Mouse (Mus musculus): ENCODE data around the gene Polm. TPM values are rescaled to one million over a fixed set of nuclear protein-coding genes. Genes with fewer than 3 reads are reported as not detected.

The Polm gene
- polyA plus RNA-seq, 1 experiment from 2014 or later, result 9.0 TPM

DNA sequence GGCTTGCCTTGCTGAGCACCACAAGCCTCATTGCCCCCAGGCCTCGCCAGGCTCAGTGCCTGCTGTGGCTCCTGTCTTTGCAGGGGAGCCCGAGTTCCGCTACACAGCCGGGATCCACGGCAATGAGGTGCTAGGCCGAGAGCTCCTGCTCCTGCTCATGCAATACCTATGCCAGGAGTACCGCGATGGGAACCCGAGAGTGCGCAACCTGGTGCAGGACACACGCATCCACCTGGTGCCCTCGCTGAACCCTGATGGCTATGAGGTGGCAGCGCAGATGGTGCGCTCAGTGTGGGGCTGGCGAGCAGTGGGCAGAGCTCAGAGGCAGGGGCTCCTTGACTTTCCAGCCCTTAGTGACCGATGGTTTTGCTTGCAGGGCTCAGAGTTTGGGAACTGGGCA lies 31.5 kb upstream of the Polm start:
- H3K9ac ChIP-seq (replicated peaks), result no peak overlapping the region
- no peaks in the 10 kb centered on the region for H3K27me3 ChIP-seq
- no peak overlapping the region for H3K27ac ChIP-seq
- H3K4me2 ChIP-seq, result no peak overlapping the region
- no peaks in the 10 kb centered on the region for H3K9me3 ChIP-seq
- WGBS, result 94% methylated on average over 16 of the region's 16 CpGs
- no peak for ATAC-seq (ENCODE audit: insufficient number of reproducible peaks, insufficient read depth, low FRiP score, low TSS enrichment, low read depth)
- no peaks in the 10 kb centered on the region; the same call in 1 of the 2 replicates for H3K4me1 ChIP-seq (replicated peaks)
- no peak overlapping the region for H3K4me3 ChIP-seq (replicated peaks)
- peaks cover 75% of the 10 kb centered on the region for H3K36me3 ChIP-seq

DNA sequence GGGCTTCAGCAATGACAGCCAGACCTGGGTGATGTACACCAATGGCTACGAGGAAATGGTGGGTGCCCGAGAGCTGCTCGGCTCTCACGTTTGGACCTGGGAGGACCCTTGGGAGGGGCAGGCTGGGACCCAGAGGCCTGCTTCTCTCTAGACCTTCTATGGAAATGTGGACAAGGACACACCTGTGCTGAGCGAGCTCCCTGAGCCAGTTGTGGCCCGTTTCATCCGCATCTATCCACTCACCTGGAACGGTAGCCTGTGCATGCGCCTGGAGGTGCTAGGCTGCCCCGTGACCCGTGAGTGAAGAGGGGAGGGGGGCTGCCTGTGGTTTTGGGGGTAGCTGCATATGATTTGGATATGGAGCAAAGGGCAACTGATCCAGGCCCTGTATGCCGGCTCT lies 30.5 kb upstream of the Polm start:
- 96% methylated on average over 12 of the region's 12 CpGs for WGBS
- ATAC-seq (ENCODE audit: insufficient number of reproducible peaks, insufficient read depth, low FRiP score, low TSS enrichment, low read depth), result no peak
- peaks cover 65% of the 10 kb centered on the region for H3K36me3 ChIP-seq

DNA sequence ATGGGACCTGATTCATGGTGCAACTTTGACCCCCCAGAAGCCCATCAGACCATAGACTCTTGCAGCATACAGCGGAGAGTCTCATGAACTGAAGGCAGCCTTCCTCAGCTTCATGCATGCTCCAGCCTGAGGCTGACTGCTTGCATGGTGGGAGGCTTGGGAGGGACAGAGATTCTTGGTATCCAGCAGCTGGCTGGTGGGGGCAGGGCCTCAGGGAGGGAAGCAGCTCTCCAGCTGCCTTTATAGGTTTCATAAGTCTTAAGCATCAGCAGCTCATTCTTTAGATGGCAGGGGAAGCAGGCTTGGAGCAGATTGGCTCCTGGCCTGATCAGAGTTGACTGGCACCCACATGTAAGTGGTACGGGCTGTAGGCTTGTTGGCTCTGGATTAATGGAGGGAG lies 29.4 kb upstream of the Polm start:
- H3K9ac ChIP-seq (replicated peaks), result no peak overlapping the region

More for the DNA sequence above, 30.5 kb upstream of the Polm start:
- no peaks in the 10 kb centered on the region; the same call in 1 of the 2 replicates for H3K4me1 ChIP-seq (replicated peaks)
- no peaks in the 10 kb centered on the region for H3K9me3 ChIP-seq
- no peak overlapping the region for H3K27ac ChIP-seq
- H3K4me2 ChIP-seq, result no peak overlapping the region
- peaks cover 7% of the 10 kb centered on the region for H3K27me3 ChIP-seq
- no peak overlapping the region for H3K9ac ChIP-seq (replicated peaks)
- no peak overlapping the region for H3K4me3 ChIP-seq (replicated peaks)

DNA sequence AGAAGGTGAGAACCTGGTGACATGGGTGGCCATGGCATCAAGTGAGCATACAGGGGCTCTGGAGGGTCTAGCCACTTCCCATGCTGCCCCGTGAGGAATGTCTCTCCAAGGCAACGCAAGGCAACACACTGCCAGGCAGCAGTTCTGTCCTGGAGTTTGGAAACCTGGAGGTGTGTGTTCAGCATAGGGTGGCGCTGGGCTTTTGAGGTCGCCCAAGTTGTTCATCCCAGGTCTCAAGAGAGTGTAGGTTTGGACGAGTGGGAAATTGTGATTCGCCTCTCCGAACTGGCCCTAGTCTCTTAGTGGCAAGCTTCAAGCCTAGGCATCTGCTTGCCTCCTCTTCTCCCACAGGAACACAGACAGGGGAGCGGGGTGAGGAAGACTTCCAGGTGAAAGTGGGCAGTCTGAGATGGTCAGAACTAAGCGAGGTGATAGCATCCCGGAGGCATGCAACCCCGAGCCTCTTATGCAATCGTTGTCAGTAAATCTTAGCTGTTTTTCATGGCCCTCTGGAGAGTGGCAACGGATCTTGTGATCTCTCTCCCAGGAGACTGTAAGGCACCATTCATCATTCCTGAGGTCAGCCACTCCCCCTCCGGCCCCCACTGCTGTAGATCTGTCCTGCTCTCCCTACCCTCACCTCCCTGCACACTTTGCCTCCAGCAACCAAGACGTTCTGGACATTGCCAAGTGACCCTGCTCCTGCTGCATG lies 24.7 kb upstream of the Polm start:
- Histone ChIP-seq H3K9me3 (no peaks in the 10 kb centered on the region; the same call in 1 of the 2 replicates), H3K36me3 (peaks cover 9% of the 10 kb centered on the region; the same call in 1 of the 2 replicates), H3K27ac (no peak overlapping the region), H3K4me2 (peak overlapping the region; percentile 72), H3K4me3 (replicated peaks) (peak overlapping the region; percentile 48), H3K4me1 (replicated peaks) (peaks cover 23% of the 10 kb centered on the region), H3K27me3 (peaks cover 46% of the 10 kb centered on the region), H3K9ac (replicated peaks) (peak overlapping the region; percentile 64)
- 8% methylated on average over 15 of the region's 15 CpGs for WGBS
- no peak for ATAC-seq (ENCODE audit: insufficient number of reproducible peaks, insufficient read depth, low FRiP score, low TSS enrichment, low read depth)

More for the DNA sequence above, 29.4 kb upstream of the Polm start:
- WGBS, result 90% methylated on average over 2 of the region's 2 CpGs
- no peaks in the 10 kb centered on the region for H3K9me3 ChIP-seq
- H3K36me3 ChIP-seq, result peaks cover 53% of the 10 kb centered on the region
- ATAC-seq (ENCODE audit: insufficient number of reproducible peaks, insufficient read depth, low FRiP score, low TSS enrichment, low read depth), result no peak
- H3K27me3 ChIP-seq, result peaks cover 17% of the 10 kb centered on the region
- H3K4me3 ChIP-seq (replicated peaks), result no peak overlapping the region
- no peak overlapping the region for H3K4me2 ChIP-seq
- no peak overlapping the region for H3K27ac ChIP-seq
- H3K4me1 ChIP-seq (replicated peaks), result peaks cover 10% of the 10 kb centered on the region; the same call in 1 of the 2 replicates

GRCm38 (mm10) chr11:5861678-5862393 lies 24.0 kb upstream of the Polm start, which contains the start of gene Aebp1:
Aebp1 (plus strand) TSS chr11:5861947.
- Histone ChIP-seq H3K9ac (replicated peaks) (peak within 1 kb of the TSS; percentile 64), H3K4me3 (replicated peaks) (peak within 1 kb of the TSS; percentile 48), H3K27me3 (peaks cover 46% of the 10 kb centered on the region), H3K36me3 (peaks cover 7% of the 10 kb centered on the region; the same call in 1 of the 2 replicates), H3K4me2 (peak within 1 kb of the TSS; percentile 72), H3K9me3 (no peaks in the 10 kb centered on the region; the same call in 1 of the 2 replicates), H3K27ac (no peak within 1 kb of the TSS), H3K4me1 (replicated peaks) (peaks cover 23% of the 10 kb centered on the region)
- ATAC-seq (ENCODE audit: insufficient number of reproducible peaks, insufficient read depth, low FRiP score, low TSS enrichment, low read depth), result no peak
- WGBS, result 2% methylated on average over 58 of the region's 59 CpGs

GRCm38 (mm10) chr11:5860639-5861038 lies 22.8 kb upstream of the Polm start:
- no peaks in the 10 kb centered on the region; the same call in 1 of the 2 replicates for H3K9me3 ChIP-seq
- H3K4me2 ChIP-seq, result no peak overlapping the region
- H3K27me3 ChIP-seq, result peaks cover 46% of the 10 kb centered on the region
- H3K27ac ChIP-seq, result no peak overlapping the region
- H3K4me1 ChIP-seq (replicated peaks), result peaks cover 28% of the 10 kb centered on the region
- ATAC-seq (ENCODE audit: insufficient number of reproducible peaks, insufficient read depth, low FRiP score, low TSS enrichment, low read depth), result no peak
- peaks cover 7% of the 10 kb centered on the region; the same call in 1 of the 2 replicates for H3K36me3 ChIP-seq
- H3K4me3 ChIP-seq (replicated peaks), result no peak overlapping the region
- no peak overlapping the region for H3K9ac ChIP-seq (replicated peaks)
- WGBS, result 63% methylated on average over 6 of the region's 6 CpGs

DNA sequence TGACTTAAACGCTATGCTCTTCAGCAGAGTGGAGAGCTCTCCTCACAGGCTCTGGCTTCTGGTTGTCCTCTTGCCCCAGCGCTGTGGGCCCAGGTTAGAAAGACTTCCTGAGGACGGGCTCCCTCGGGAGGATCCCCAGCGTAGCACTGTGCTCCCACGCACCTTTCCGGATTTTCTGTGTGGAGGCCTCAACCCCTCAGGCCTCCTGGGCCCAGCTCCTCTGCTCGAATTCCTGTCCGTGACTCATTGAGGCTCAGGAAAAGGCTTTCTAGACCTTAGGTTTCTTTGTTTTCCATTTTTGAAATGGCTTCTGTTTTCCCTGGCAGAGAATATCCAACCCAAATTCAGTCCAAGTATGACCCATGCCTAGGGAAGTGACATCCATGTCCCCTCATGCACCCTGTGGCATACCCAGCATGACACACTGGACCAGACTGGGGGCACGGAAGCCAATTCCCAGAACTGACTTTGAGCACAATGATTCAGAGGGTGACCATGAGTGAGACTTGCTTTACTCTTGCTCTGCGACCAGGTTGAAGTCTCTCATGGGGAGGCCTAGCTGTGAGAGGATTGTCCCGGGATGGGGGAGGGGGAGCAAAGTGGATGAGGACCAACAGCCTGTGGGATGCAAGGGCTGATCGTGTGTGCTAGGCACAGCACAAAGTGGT lies 22.2 kb upstream of the Polm start:
- WGBS, result 86% methylated on average over 13 of the region's 13 CpGs
- peaks cover 46% of the 10 kb centered on the region for H3K27me3 ChIP-seq
- no peak overlapping the region for H3K27ac ChIP-seq

GRCm38 (mm10) chr11:5858723-5859122 lies 20.9 kb upstream of the Polm start:
- peaks cover 30% of the 10 kb centered on the region for H3K4me1 ChIP-seq (replicated peaks)
- no peak overlapping the region for H3K27ac ChIP-seq
- 80% methylated on average over 1 of the region's 1 CpGs for WGBS
- ATAC-seq (ENCODE audit: insufficient number of reproducible peaks, insufficient read depth, low FRiP score, low TSS enrichment, low read depth), result no peak
- H3K4me2 ChIP-seq, result no peak overlapping the region
- H3K9me3 ChIP-seq, result no peaks in the 10 kb centered on the region; the same call in 1 of the 2 replicates
- H3K4me3 ChIP-seq (replicated peaks), result no peak overlapping the region
- H3K36me3 ChIP-seq, result no peaks in the 10 kb centered on the region
- no peak overlapping the region for H3K9ac ChIP-seq (replicated peaks)
- peaks cover 42% of the 10 kb centered on the region for H3K27me3 ChIP-seq

More for the DNA sequence above, 22.2 kb upstream of the Polm start:
- Histone ChIP-seq H3K4me3 (replicated peaks) (no peak overlapping the region), H3K9me3 (no peaks in the 10 kb centered on the region; the same call in 1 of the 2 replicates), H3K9ac (replicated peaks) (no peak overlapping the region), H3K4me2 (no peak overlapping the region), H3K36me3 (peaks cover 2% of the 10 kb centered on the region; the same call in 1 of the 2 replicates), H3K4me1 (replicated peaks) (peaks cover 30% of the 10 kb centered on the region)
- ATAC-seq (ENCODE audit: insufficient number of reproducible peaks, insufficient read depth, low FRiP score, low TSS enrichment, low read depth), result no peak

GRCm38 (mm10) chr11:5856479-5857130 lies 18.8 kb upstream of the Polm start:
- H3K27ac ChIP-seq, result 0 out of 2 replicates have a peak overlapping the region, but pooled peaks have one; percentile 69
- ATAC-seq (ENCODE audit: insufficient number of reproducible peaks, insufficient read depth, low FRiP score, low TSS enrichment, low read depth), result no peak

DNA sequence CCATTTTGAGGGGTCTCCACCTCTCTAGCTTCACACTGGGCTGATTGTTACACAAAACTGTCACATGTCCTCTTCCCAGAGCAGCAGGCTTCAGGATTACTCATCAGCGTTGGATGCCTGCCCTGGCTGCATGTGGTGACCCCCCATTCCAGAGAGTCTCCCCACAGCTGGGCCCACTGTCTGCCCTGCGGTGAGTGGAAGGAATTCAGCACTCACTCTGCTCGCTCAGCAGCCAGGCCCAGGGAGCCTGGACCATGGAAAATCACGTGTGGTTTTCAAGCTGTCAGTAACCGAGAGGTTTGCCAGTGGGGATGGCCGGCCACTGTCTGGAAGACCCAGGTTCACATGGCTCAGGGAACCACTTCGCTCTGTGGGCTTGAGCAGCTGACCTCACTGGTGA lies 18.1 kb upstream of the Polm start:
- H3K27me3 ChIP-seq, result peaks cover 16% of the 10 kb centered on the region
- no peaks in the 10 kb centered on the region for H3K36me3 ChIP-seq
- no peak for ATAC-seq (ENCODE audit: insufficient number of reproducible peaks, insufficient read depth, low FRiP score, low TSS enrichment, low read depth)
- no peak overlapping the region for H3K4me3 ChIP-seq (replicated peaks)
- no peaks in the 10 kb centered on the region; the same call in 1 of the 2 replicates for H3K9me3 ChIP-seq
- peaks cover 7% of the 10 kb centered on the region for H3K4me1 ChIP-seq (replicated peaks)
- H3K27ac ChIP-seq, result peak overlapping the region; percentile 69; the same call in 1 of the 2 replicates
- H3K9ac ChIP-seq (replicated peaks), result no peak overlapping the region
- H3K4me2 ChIP-seq, result no peak overlapping the region
- WGBS, result 44% methylated on average over 7 of the region's 7 CpGs

More at GRCm38 (mm10) chr11:5856479-5857130, 18.8 kb upstream of the Polm start:
- Histone ChIP-seq H3K36me3 (no peaks in the 10 kb centered on the region), H3K4me2 (no peak overlapping the region), H3K9me3 (no peaks in the 10 kb centered on the region; the same call in 1 of the 2 replicates), H3K4me3 (replicated peaks) (no peak overlapping the region), H3K27me3 (peaks cover 23% of the 10 kb centered on the region), H3K9ac (replicated peaks) (no peak overlapping the region), H3K4me1 (replicated peaks) (peaks cover 14% of the 10 kb centered on the region)
- WGBS, result 82% methylated on average over 8 of the region's 8 CpGs

All from limb, embryonic 12.5 days (tissue).